Mouse (Mus musculus) left cerebral cortex, postnatal 10 days (tissue): ENCODE data around the gene Arhgef10l. TPM values are rescaled to one million over a fixed set of nuclear protein-coding genes. Genes with fewer than 3 reads are reported as not detected.
A peak's percentile ranks its signal among the peaks of the same experiment; 100 is the strongest.

ENCODE experiments used
- DNase-seq, 2 experiments: peaks; one replicate each; pipeline ENCODE4 v3.0.0; 2021 to 2022; ENCODE audit warnings: low spot score in 2 of 2, mixed read lengths in 1 of 2; ENCODE audit errors: extremely low spot score in 1 of 2
- intact Hi-C: fragments of 180-260 bp; cut with DNase I; formaldehyde crosslinking; loops from one replicate; pipeline ENCODE4 v1.15.1; 2025
- total RNA-seq, 2 experiments: library from RNA; stranded (reverse); gene quantifications; 2 replicates each; pipeline ENCODE4 v1.2.3; 2021

Arhgef10l gene
- total RNA-seq, 2 experiments from 2014 or later = 47.9 to 51.6 TPM

DNA sequence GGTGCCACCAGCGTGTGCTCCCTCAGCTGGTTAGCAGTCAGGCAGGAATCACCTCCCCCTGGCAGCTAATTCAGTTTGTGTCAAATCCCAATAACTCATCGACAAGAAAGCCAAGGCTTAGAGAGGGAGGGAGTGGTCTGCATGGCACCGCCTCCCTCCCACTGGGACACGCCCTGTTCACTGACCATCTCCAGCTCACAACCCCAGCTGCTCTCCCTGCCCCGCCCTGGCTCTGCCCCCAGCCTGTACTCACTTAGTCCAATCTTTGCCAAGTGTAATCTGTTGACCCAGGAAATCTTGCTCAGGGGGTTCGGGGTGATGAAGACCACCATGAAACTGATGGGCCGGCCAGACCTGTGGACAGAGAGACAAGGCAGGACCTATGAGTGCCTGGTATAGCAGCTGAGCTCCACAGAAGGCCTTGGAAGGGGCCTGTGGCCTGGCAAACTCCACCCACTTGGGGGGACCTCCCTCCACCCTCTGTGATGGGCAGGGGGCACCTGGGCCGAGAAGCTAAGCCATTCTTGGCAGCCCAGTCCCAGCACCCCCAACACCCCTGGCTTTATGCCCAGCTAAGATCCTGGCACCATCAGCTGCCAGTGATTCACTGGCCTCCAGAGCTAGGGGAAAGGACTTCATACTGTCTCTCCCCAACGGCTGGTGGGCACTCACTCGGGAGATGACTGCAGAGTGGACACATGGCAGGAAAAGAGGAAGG, 103.2 kb downstream of the Arhgef10l start:
- peak in 1 of 2 experiments; percentile 55 for DNase-seq
- intact Hi-C loops = no loop called here

DNA sequence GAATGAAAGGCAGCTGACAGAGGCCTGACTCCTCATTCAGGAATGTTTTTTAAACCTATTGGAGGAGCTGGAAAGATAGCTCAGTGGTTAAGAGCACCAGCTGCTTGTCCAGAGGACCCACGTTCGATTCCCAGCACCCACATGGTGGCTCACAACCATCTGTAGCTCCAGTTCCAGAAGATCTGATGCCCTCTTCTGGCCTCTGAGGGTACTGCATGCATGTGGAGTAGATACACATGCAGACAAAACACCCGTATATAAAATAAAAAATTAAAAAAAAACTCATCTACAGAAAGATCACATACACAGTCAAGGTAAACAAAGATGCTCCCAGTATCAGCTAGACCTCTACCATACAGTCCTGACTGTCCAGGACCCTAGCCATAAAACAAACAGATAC, 104.1 kb downstream of the Arhgef10l start:
- intact Hi-C loops = no loop called here
- DNase-seq = no peak

DNA sequence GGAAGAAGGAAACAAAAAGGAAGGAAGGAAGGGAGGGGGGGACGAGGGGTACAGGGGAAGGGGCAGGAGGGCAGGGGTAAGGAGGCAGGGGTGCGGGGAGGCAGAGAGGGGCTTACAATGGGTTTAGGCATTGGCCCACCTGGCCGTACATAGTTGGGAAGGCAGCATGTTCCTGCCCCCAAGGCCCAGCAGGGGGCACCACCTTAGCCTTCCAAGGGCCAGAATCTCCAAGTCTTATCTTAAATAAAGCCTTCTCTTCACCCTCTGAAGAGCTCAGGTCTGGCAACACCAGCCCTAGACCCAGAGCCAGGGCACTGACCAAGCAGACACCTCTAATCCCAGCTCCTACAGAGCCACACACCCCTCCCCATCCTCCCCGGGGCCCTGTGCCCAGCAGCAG, 106.0 kb downstream of the Arhgef10l start:
- intact Hi-C loops = loop anchor here (10.0 kb wide), 1 partner anchor 115 kb away; no protein-coding TSS in a partner anchor
- DNase-seq = no peak

DNA sequence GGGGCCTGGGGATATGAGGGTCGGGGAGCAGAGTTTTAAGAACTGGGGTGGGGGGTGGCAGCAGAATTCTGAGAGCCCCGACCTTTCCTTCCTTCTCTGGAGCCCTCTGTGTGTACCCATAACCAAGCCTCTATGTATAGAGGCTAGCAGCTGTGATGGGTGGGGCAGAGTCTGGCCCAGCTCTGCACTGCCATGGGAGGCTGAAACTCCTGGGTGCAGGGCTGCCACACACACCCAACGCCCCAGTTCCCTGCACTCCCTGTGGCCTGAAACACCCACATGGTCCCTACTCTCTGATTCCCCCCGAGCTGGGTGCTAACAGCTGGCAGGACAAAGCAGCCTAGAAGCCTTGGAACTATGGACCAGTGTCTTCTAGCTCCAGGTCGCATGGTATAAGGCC, 107.6 kb downstream of the Arhgef10l start:
- DNase-seq = no peak
- intact Hi-C loops = loop anchor here (10.0 kb wide), 1 partner anchor 117 kb away; no protein-coding TSS in a partner anchor

DNA sequence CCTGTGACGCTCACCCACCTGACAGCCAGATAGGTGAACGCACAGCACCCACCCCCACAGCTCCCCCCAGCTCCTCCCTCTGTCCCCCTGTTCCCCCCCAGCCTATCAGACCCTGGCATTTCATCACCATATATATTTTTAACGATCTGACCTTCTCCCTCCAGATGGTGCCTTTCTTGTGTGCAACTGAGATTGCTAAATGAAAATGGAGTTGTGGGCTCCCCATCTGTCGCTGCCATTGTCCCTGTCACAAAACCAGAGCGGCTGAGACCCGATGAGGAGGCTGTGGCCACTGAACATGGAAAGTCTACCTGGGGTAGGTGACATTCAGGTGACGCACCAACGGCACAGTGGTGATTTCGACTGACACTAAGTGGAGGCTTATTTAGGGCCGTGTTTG, 109.3 kb downstream of the Arhgef10l start:
- intact Hi-C loops = loop anchor here (10.0 kb wide), 1 partner anchor 118 kb away; no protein-coding TSS in a partner anchor
- DNase-seq = no peak

DNA sequence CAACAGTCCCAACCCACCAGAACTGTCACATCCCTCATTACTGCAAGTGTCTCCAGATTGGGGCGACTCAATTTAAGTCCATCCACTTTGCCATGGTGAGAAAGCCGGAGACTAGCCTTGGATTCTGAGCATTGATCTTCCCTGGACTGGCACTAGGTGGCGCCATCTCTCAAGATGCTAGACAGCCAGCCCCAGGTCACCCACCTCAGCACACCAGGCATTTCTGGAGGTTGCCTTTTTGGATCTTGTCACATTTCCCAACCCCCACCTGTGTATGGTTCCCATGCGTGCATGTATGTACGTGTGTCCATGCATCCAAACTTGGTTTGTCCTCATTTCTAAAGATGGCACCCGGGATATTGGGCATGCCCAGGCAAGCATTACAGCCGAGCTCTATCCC, 110.5 kb downstream of the Arhgef10l start:
- intact Hi-C loops = loop anchor here (10.0 kb wide), 1 partner anchor 120 kb away; no protein-coding TSS in a partner anchor
- DNase-seq = peak in 1 of 2 experiments; percentile 62

DNA sequence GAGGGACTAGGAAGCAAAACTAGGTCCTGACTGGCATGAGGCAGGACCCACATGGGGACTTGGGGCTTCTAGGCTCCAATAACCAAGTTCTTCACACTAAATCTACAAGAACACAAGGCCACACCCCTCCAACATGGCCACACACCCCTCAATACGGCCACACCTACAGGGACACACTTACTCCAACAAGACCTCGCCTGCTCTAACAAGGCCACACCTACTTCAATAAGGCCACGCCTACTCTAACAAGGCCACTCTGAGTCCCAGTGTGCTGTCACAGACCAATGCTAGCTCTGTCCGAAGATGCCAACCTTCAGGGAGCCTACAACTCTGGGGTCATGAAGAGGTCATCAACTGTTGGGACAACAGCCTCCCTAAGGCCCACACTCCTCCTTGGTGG, 111.3 kb downstream of the Arhgef10l start:
- intact Hi-C loops = loop anchor here (10.0 kb wide), 1 partner anchor 120 kb away; no protein-coding TSS in a partner anchor
- DNase-seq = no peak

DNA sequence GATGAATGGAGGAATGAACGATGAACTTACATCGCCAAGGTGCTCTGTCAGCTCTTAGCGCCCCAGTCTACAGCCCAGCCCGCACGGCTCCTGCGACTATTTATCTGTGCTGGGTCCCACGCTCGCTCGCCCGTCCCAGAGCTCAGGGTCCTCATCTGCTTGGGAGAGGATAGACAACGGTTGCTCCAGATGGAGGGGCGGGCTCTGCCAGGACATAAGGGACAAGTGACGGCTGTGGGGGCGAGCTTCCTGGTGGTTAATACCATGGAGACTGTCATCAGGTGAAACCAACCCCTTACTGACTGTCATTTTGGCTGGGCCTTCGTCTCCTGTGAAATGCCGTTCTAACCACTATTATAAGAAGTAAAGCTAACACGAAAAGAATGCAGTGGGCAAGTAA, 114.0 kb downstream of the Arhgef10l start:
- no peak for DNase-seq
- intact Hi-C loops = loop anchor here (10.0 kb wide), 1 partner anchor 123 kb away; no protein-coding TSS in a partner anchor

DNA sequence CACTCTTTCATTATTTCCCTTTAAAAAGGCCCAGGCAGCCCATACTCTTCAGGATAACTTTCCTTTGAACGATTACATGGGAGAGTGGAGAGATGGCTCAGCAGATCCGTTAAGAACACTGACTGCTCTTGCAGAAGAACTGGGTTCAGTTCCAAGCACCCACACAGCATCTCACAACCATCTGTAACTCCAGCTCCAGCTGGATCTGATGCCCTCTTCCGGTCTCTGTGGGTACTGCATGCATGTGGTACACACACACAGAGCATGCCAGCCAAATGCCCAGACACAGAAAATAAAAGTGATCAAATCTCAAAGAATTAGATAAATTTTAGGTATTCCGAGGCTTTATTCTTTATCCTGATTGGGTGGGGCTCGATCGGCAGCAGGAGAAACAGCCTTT, 115.1 kb downstream of the Arhgef10l start:
- DNase-seq = no peak
- intact Hi-C loops = loop anchor here (10.0 kb wide), 1 partner anchor 124 kb away; no protein-coding TSS in a partner anchor

DNA sequence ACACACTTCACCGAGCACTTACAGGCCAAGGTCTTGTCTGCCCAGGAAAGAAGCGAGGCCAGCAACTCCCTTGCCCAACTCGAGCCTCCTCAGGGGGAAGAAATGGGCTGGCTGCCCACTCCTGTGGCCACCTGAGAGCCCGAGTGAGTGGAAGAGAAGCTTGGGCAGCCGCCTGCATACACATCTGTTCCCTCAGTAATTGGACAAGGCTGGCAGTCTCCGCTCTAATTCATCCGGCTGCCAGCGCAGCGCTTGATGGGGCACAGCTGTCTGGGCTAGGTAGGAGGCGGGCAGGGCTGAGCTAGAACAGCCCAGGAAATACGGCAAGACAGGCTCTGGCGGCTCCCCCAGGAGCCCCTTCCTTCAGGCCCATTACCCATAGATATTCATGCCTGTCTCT, 115.8 kb downstream of the Arhgef10l start:
- intact Hi-C loops = loop anchor here (5.0 to 10.0 kb wide), 2 partner anchors 125 to 673 kb away; no protein-coding TSS in a partner anchor

DNA sequence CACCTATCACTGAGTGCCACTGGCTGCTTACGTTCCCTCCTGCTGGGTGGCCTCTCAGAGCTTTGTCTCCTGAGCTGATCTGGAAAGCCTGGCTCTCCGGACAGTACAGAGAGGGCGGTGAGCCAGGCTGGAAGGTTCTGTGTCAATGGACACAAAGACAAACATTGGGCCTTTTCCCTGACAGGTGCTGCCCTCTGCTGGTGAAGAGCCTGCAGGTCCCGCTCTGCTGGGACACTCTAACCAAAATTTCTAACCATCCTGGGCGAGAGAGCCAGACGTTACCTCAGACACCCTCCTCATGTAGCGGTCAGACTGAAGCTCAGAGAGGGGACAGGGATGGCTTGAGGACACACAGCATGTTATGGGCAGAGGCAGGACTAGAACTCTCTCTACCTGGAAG, 118.3 kb downstream of the Arhgef10l start:
- peak; percentile 38 to 83 for DNase-seq
- intact Hi-C loops = loop anchor here (5.0 kb wide), 1 partner anchor 670 kb away; no protein-coding TSS in a partner anchor

More for the DNA sequence above, 115.8 kb downstream of the Arhgef10l start:
- peak; percentile 39 to 59 for DNase-seq

DNA sequence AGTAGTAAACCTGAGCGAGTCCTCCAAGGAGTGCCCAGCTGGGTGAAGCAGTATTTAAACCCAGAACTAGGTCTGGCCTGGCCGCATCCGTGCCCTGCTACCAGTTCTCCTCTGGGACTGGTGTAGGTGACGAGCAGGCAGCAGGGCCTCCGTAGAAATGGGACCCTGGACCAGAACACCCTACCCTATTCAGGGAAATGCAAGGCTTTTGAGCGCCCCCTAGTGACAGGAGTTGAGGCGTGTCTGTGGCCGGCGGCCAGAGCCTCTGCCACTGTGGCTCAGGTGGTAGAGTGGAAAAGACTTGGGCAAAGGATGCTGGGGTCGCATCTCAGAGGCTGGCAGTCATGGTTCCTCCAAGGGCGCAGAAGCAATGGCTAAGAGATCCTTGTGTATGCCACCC, 126.7 kb downstream of the Arhgef10l start:
- peak in 1 of 2 experiments; percentile 69 for DNase-seq
- intact Hi-C loops = loop anchor here (5.0 kb wide), 1 partner anchor 292 kb away; the partner anchor contains the start of gene Igsf21

DNA sequence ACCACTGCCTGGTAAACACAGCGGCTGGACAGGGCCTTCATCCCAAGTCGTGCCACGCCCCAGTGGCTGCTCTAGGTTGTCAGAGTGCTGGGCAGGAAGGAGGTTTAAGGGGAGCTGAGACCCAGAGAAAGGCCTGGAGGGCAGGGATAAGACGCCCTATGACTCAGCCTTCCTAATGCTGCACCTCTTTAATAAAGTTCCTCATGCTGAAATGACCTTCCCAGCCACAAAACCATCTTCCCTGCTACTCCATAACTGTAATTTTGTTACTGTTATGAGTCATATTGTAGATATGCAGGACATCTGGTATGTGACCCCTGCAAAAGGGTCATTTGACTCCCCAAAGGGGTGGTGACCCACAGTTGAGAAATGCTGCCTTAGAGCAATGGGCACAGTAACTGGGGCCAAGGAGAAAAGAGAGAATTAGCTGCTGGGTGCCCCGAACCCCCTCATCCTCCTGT, 128.2 kb downstream of the Arhgef10l start:
- DNase-seq = no peak
- intact Hi-C loops = loop anchor here (5.0 kb wide), 1 partner anchor 290 kb away; the partner anchor contains the start of gene Igsf21

DNA sequence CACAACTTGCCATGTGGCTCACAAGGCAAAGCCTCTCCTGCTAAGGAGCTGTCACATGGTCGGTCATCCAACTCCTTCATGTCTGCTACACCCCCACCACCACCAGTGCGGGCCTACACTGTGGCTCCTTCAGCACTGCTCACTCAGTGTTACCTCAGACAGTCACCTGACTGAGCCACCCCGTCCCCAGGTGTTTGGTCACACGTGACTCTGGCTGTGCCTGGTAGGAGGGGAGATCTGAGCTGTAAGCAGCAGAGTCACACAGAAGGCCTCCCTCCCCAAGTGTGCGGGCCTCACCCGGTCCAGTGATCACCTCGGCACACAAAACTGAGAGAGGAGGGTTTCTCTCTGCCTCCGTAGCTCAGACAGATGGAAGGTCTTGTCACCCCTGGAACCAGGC, 130.5 kb downstream of the Arhgef10l start:
- no peak for DNase-seq
- intact Hi-C loops = loop anchor here (5.0 kb wide), 1 partner anchor 288 kb away; the partner anchor contains the start of gene Igsf21

DNA sequence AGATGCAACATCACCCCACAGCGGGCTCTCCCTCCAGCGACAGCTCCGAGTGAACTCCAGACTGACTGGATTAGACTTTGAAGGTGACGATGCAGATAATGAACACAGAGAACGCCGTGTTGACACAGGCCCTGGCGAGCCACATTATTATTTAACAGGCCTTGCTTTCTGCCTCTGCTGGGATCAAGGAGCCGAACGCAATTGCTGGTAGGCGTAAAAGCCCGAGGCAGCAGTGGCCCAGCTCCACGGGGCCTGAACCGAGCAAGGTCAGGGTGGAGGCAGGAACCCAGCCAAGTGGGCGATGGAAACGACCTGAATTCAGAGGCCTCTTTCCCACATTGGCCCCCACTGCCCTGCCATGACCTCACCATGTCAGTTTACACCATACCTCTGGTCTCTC, 133.5 kb downstream of the Arhgef10l start:
- no peak for DNase-seq
- intact Hi-C loops = no loop called here

DNA sequence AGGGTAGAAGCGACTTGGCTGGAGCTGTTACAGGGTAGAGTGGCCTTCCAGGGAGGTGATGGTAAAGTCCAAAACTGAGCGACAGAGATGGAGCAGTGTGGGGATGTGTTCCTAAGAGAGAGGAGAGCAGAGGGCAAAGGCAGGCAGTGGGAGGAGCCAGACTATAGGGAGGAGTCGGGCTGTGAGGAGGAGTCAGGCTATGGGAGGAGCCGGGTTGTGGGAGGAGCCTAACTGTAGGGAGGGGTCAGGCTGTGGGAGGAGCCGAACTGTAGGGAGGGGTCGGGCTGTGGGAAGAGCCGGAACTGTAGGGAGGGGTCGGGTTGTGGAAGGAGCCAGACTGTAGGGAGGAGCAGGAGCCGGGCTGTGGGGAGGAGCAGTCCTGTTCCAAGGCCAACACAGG, 134.8 kb downstream of the Arhgef10l start:
- intact Hi-C loops = no loop called here
- no peak for DNase-seq

DNA sequence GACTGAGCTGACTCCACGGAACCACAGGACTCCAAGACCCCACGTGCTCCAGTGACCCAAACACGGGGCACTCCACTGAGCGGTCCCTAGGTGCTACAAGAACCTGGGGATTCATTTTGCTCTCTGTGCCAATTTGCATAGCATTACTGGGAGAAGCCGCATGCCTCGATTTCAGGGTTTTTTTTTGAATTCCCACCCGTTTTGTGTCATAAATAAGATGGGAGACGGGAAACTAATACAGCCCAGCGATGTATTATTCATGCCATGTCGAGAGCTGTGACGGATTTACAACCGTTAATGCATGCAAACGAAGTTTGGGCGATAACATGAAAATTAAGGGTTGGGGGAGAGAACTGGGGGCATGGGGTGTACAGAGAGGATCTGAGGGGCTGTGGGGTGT, 136.1 kb downstream of the Arhgef10l start:
- DNase-seq = no peak
- intact Hi-C loops = no loop called here

DNA sequence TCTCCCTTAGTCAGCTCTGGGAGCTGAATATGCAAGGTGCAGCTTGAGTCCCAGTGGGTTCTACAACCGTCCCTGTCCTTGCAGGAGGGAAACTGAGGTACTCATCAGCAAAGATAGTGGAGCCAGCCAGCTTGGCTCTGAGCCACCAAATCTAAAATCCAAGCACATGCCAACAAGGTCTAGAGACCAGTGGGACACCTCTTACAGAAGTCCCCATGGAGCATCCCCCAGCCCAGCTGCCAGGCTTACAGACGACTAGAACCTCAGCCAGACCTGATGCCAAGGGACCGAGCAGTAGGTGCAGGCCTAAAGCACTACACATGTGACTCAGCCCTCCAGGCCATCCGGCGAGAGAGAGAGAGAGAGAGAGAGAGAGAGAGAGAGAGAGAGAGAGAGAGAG, 137.4 kb downstream of the Arhgef10l start:
- no peak for DNase-seq
- intact Hi-C loops = no loop called here

DNA sequence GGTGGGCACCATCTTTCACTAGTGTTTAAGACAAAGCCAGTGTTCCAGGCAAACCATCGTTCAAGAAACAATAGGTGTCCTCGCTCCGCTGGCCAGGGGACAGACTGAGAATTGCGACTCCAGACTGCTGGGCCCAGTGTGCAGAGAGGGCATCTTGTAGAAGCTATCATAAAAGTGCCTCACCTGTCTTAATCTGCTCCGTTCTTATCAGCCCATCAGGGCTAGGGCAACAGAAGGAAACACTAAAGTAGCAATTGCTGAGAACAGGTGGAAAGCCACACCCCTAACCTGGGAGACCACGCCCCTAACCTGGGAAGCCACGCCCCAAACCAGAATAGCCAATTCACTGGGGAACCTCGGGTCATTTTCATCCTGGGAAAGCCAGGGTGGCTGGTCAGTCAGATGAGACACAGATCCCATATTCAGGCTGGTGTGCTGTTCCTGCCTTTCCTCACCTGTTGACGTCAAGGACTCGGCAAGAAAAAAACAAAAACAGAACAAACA, 140.1 kb downstream of the Arhgef10l start:
- DNase-seq = no peak

DNA sequence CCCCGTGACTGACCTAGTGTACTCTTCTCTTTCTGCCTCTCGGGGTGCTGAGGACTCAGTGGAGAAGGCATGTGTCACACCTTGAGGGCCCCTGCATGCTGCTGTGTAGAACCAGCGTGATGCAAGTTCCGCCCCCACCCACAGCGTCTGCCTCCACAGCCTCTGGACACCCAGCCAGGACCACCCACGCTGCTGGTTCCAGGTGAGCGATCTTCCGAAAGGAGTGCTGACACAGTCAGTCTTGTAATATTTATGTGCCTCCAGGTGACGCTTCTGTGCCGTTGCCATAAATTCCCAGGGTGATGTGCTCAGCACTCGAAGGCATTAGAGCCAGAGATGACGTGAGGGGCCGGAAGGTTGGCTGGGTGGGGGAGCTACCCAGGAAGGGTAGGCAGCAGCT, 140.9 kb downstream of the Arhgef10l start:
- DNase-seq = no peak
- intact Hi-C loops = no loop called here

More for the DNA sequence above, 140.1 kb downstream of the Arhgef10l start:
- intact Hi-C loops = no loop called here
